In the genomic region with DNA sequence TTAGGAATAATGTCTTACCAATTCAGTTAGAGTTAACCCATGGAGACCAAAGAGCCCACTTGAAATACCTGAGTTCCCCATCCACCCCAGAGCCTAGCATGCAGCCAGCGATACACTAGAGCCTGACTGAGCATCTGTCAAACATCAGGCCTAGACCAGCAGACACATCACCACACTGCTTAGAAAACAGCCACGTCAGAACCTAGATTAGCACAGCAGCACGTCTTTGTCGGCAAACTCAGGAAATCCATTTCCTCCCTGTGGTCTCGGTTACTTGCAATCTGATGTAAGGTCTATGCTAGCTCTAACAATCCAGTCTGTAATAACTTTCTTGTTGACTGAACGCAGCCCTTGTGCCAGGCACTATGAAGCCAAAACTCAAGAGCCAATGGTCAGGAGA, we compare ENCODE assay signal across 14 mouse cellular contexts. TPM values are rescaled to one million over a fixed set of nuclear protein-coding genes. Genes with fewer than 3 reads are reported as not detected.
DNase-seq lines count a peak whose midpoint lies in the region; ATAC-seq and TF ChIP-seq lines count a peak whose summit lies in the region.
"Had no signal": no experiment of that assay in that cellular context is flagged by ENCODE, and none has a peak within 500 bp of the region (broad histone marks: within the 10 kb centered on the region; RNA-seq: fewer than 3 reads in every experiment).

No protein-coding gene starts in this region.

- TF ChIP-seq POLR2A in heart, adult 2 months (IDR thresholded peaks at IDR 0.05; ENCODE audit: insufficient read depth, low read depth, low read length) = no peak

- intact Hi-C loops in heart, adult 2 months (cut with DNase I) = no loop called here

- peak; percentile 23 to 33 for DNase-seq in B cell, adult 2 months
- peak; percentile 72 to 77 for DNase-seq in CD8-positive naive resting alpha-beta T cell, adult 2 months (ENCODE audit: low read depth in 2 of 2, low spot score in 2 of 2)
- DNase-seq in splenic B cell, adult 2 months (ENCODE audit: low read depth, low spot score) = peak; percentile 68
- DNase-seq in lung, postnatal 10 days = no peak
- DNase-seq in heart, adult 2 months = no peak
- DNase-seq: cerebellum, postnatal 36 days; layer of hippocampus, adult 9-11 months; right cerebral cortex, postnatal 25 days had no signal

- ATAC-seq in inflammation-experienced regulatory T-cells, adult 6 months = peak; percentile 77
- ATAC-seq in kidney, embryonic 14.5 days (ENCODE audit: low FRiP score, low TSS enrichment) = no peak

- no peaks in the 10 kb centered on the region for H3K79me2 ChIP-seq in heart, adult 2 months (replicated peaks; ENCODE audit: control insufficient read depth, insufficient read depth, low read length)

- no peak for TF ChIP-seq CTCF in heart, adult 2 months (IDR thresholded peaks at IDR 0.05)

- H3K4me3 ChIP-seq in heart, adult 2 months = no peak overlapping the region
- no peak overlapping the region for H3K4me3 ChIP-seq in kidney, embryonic 14.5 days (ENCODE audit: low read length)
- H3K4me3 ChIP-seq: hindbrain, embryonic 13.5 days; kidney, embryonic 15.5 days; limb, embryonic 10.5 days had no signal

- no peaks in the 10 kb centered on the region for H3K27me3 ChIP-seq in splenic B cell, adult 2 months (ENCODE audit: control insufficient read depth, insufficient read depth, low read length, poor library complexity, severe bottlenecking)
- no peaks in the 10 kb centered on the region for H3K27me3 ChIP-seq in heart, adult 2 months (ENCODE audit: control insufficient read depth, insufficient read depth, low read length)
- H3K27me3 ChIP-seq in kidney, embryonic 14.5 days (ENCODE audit: control insufficient read depth, insufficient read depth, low read length) = no peaks in the 10 kb centered on the region
- H3K27me3 ChIP-seq: hindbrain, embryonic 13.5 days; kidney, embryonic 15.5 days had no signal

- no peak overlapping the region for H3K4me2 ChIP-seq in kidney, embryonic 14.5 days (replicated peaks; ENCODE audit: low read depth, low read length)
- H3K4me2 ChIP-seq: hindbrain, embryonic 13.5 days; kidney, embryonic 15.5 days had no signal

- H3K9ac ChIP-seq in heart, adult 2 months (ENCODE audit: low read depth, low read length) = no peak overlapping the region
- no peak overlapping the region for H3K9ac ChIP-seq in kidney, embryonic 14.5 days (ENCODE audit: low read depth, low read length)
- H3K9ac ChIP-seq: hindbrain, embryonic 13.5 days; kidney, embryonic 15.5 days had no signal

- no peak for TF ChIP-seq EP300 in heart, adult 2 months (IDR thresholded peaks at IDR 0.05; ENCODE audit: insufficient read depth, low read depth, low read length)

- no peaks in the 10 kb centered on the region for H3K9me3 ChIP-seq in kidney, embryonic 14.5 days (ENCODE audit: control insufficient read depth, low read length)
- H3K9me3 ChIP-seq: G1E; hindbrain, embryonic 13.5 days; kidney, embryonic 15.5 days; limb, embryonic 10.5 days had no signal

- peaks cover 2% of the 10 kb centered on the region; the same call in 1 of the 2 replicates for H3K4me1 ChIP-seq in heart, adult 2 months (ENCODE audit: control insufficient read depth, insufficient read depth, low read length)
- peaks cover 9% of the 10 kb centered on the region for H3K4me1 ChIP-seq in kidney, embryonic 14.5 days (ENCODE audit: control insufficient read depth, insufficient read depth, low read length)

- H3K36me3 ChIP-seq in splenic B cell, adult 2 months (ENCODE audit: control insufficient read depth, insufficient read depth, low read length, poor library complexity, severe bottlenecking) = peaks cover 5% of the 10 kb centered on the region
- H3K36me3 ChIP-seq in heart, adult 2 months (ENCODE audit: control insufficient read depth, insufficient read depth, low read length) = no peaks in the 10 kb centered on the region
- H3K36me3 ChIP-seq in kidney, embryonic 14.5 days (ENCODE audit: control insufficient read depth, insufficient read depth, low read length) = peaks cover 67% of the 10 kb centered on the region

- H3K27ac ChIP-seq in heart, adult 2 months = no peak overlapping the region
- H3K27ac ChIP-seq in kidney, embryonic 14.5 days (ENCODE audit: low read depth, low read length) = no peak overlapping the region
- H3K27ac ChIP-seq: hindbrain, embryonic 13.5 days; kidney, embryonic 15.5 days; limb, embryonic 10.5 days had no signal

- 27% methylated on average over 6 of the region's 6 CpGs for WGBS in heart, adult 2 months
- 85% methylated on average over 6 of the region's 6 CpGs for WGBS in kidney, embryonic 14.5 days

RNA-seq across cellular contexts. Expression of gene Sh2b1, which starts 5.1 kb away (rescaled TPM):
- polyA plus RNA-seq in inflammation-experienced regulatory T-cells, adult 6 months (2017; shearing (Covaris generic)) = 10 to 100 TPM; 12.6 to 18.9 (median 13.3) TPM
- 10 to 100 TPM; 42.5 to 46.1 TPM for total RNA-seq in heart, adult 2 months (2021)
- 58.2 and 59.2 TPM in 2 replicates for polyA plus RNA-seq in heart, adult 2 months (2012; rRNA removed)
- 36.9 and 47.1 TPM in 2 replicates for polyA plus RNA-seq in kidney, embryonic 14.5 days (2014; fragmentation: Nextera tagmentation; extraction: Ambion mirVana)

RNA-seq across cellular contexts. Expression of gene Atp2a1, which starts 7.2 kb away (rescaled TPM):
- under 1 TPM; 0.16 to 0.49 (median 0.29) TPM for polyA plus RNA-seq in inflammation-experienced regulatory T-cells, adult 6 months (2017; shearing (Covaris generic))
- 1 to 10 TPM; 1.1 to 1.3 TPM for total RNA-seq in heart, adult 2 months (2021)
- polyA plus RNA-seq in heart, adult 2 months (2012; rRNA removed) = 5.7 and 6.6 TPM in 2 replicates
- polyA plus RNA-seq in kidney, embryonic 14.5 days (2014; fragmentation: Nextera tagmentation; extraction: Ambion mirVana) = 1.3 and 1.6 TPM in 2 replicates
- total RNA-seq: G1E had no signal

RNA-seq across cellular contexts. Expression of gene Tufm, which starts 17.1 kb away (rescaled TPM):
- polyA plus RNA-seq in inflammation-experienced regulatory T-cells, adult 6 months (2017; shearing (Covaris generic)) = 10 to 100 TPM; 65.5 to 83.5 (median 69.4) TPM
- 100 to 1,000 TPM; 271 to 314 TPM for total RNA-seq in heart, adult 2 months (2021)
- 288 and 353 TPM in 2 replicates for polyA plus RNA-seq in heart, adult 2 months (2012; rRNA removed)
- polyA plus RNA-seq in kidney, embryonic 14.5 days (2014; fragmentation: Nextera tagmentation; extraction: Ambion mirVana) = 145 and 159 TPM in 2 replicates

RNA-seq across cellular contexts. Expression of gene Atxn2l, which starts 33.2 kb away (rescaled TPM):
- polyA plus RNA-seq in inflammation-experienced regulatory T-cells, adult 6 months (2017; shearing (Covaris generic)) = 10 to 100 TPM; 13.4 to 16.4 (median 14.8) TPM
- total RNA-seq in heart, adult 2 months (2021) = 10 to 100 TPM; 34.0 to 37.6 TPM
- 48.1 and 66.7 TPM in 2 replicates for polyA plus RNA-seq in heart, adult 2 months (2012; rRNA removed)
- 39.9 and 59.7 TPM in 2 replicates for polyA plus RNA-seq in kidney, embryonic 14.5 days (2014; fragmentation: Nextera tagmentation; extraction: Ambion mirVana)

RNA-seq across cellular contexts. Expression of gene Rabep2, which starts 41.5 kb away (rescaled TPM):
- 10 to 100 TPM; 37.8 to 39.6 (median 38.1) TPM for polyA plus RNA-seq in inflammation-experienced regulatory T-cells, adult 6 months (2017; shearing (Covaris generic))
- total RNA-seq in heart, adult 2 months (2021) = 1 to 10 TPM; 5.3 to 6.3 TPM
- 8.1 and 9.2 TPM in 2 replicates for polyA plus RNA-seq in heart, adult 2 months (2012; rRNA removed)
- 24.8 and 30.5 TPM in 2 replicates for polyA plus RNA-seq in kidney, embryonic 14.5 days (2014; fragmentation: Nextera tagmentation; extraction: Ambion mirVana)

Comparison
In these comparisons a context has a peak if more than half of its experiments do, and no peak if none do; other contexts are left out.
1. DNase-seq: peak in B cell, adult 2 months (2 of 2), CD8-positive naive resting alpha-beta T cell, adult 2 months (2 of 2) and splenic B cell, adult 2 months (single experiment); none in lung, postnatal 10 days (single experiment) and heart, adult 2 months (0 of 2).